Mouse (Mus musculus) c-Kit-positive CD71-negative TER-119-negative erythroid progenitor cells, embryonic 14.5 days (primary cell): ENCODE data around the gene Ulk4.

Experiments used
- DNase-seq: peaks from one replicate; pipeline ENCODE4 v3.0.0-alpha.2; 2013; ENCODE audit warnings: low read depth

Gene Ulk4

DNA sequence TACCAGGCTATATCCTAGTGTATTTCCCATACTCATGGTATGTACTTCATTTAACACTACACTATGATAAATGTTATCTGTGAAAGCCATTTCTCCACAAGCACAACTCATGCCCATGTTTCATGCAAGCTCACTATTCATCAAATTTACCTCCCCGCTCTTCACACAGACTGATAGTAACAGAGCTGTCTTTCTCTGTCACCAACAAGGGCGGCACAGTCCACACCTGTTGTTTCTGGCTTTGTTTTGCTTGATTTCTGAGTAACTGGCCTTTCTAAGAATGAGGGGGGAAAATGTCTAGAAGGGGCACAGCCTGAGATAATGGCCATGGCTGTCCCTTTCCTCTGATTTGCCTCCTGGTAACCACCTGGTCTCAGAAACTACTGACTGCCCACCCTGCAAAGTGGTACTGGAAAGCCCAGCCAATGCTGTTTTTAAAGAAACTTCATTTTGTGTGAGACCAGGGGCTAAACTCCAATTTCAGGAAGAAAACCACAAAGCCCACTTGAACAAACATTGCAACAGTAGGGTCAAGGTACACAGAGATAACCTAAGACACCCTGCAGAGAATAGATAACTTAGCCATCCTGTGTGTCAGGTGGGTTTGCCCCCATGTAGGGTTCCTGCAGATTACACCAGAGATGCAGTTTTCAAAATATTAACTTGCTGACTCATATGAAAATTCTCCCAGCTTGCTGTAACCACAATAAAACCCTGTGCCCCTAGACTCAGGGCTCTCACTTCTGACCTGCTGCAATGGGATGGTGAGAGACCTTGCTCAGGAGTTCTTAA is 258.3 kb downstream of the Ulk4 start:
- DNase-seq, result no peak

GRCm38 (mm10) chr9:121015810-121016502 is 261.0 kb downstream of the Ulk4 start:
- no peak for DNase-seq

GRCm38 (mm10) chr9:121011540-121011939 is 265.5 kb downstream of the Ulk4 start:
- DNase-seq, result no peak

GRCm38 (mm10) chr9:121010544-121010943 is 266.5 kb downstream of the Ulk4 start:
- DNase-seq, result no peak

DNA sequence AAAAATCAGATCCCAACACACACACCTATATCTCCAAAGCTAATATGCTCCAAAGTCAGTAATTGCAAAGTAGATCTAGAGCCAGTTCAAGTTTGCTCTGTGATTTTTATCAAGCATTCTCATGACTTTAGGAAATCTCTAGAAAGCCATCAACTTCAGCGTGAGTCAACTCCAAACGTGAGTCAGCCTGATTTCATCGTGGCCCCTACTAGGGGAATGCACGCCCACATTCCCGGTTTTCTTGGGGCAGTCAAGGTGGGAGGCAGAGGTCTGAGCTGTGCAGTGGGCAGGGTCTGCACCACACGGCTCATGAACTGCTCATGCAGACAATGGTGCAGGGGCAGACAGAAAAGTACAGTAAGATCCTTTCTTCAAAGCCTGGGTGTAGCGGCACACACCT is 271.0 kb downstream of the Ulk4 start:
- DNase-seq, result no peak

DNA sequence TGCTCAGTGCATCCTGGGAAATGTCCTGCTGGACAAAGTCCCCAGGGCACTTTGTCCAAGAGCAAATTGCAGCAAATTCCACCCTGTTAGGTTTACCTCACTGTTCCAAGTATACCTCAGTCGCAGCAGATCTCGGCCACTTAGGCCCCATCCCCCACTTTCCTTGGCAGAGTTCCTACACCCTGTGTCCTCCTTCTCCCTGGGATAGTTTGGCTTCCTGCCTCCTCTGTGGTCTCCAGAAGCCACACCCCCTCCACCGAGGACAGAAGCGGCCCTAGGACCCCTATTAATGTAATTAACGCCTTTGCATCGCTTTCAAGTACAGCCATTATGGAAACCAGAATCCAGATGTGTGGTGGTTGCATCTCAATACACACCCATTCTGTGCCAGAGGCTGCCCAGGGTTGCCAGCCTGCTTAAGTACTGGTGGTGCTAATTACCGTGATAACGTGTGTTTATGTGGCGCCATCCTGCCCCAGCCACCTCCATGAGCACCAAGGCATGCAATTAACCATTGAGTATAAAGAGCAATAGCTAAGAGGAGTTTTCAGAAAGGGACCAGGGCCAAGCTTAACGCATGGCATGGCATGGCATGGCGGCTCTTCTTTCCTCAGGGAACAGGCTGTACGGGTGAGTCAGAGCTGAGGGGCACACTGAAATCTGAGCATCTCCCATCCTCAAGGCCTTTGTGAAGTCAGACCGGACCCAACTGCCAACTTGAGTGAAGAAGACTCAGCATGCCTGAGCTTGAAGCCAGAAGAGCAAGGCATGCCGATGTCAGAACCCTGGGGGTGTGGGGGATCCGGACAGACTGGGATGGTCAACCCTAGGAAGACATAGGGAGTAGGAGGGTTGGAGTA is 275.1 kb downstream of the Ulk4 start:
- no peak for DNase-seq

GRCm38 (mm10) chr9:121000641-121001320 is 276.2 kb downstream of the Ulk4 start:
- no peak for DNase-seq

DNA sequence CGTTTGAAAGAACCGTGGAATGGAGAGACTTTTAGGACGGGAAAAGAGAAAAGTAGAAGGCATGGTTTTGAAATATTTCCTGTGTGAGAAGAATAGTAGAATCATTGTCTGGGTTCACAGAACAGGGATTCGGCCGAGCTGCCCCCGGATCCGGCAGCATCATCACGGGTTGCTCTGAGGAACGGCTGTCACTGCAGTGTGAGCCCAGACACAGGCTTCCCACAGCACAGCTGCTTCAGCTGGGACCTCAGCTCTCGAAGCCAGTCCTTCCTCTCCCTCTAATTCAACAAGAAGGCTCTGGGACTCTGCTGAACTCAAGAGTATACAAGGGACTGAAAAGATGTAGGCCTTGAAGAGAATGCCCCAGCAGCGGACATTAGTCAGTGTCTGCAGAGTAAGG is 278.3 kb downstream of the Ulk4 start:
- DNase-seq, result no peak

DNA sequence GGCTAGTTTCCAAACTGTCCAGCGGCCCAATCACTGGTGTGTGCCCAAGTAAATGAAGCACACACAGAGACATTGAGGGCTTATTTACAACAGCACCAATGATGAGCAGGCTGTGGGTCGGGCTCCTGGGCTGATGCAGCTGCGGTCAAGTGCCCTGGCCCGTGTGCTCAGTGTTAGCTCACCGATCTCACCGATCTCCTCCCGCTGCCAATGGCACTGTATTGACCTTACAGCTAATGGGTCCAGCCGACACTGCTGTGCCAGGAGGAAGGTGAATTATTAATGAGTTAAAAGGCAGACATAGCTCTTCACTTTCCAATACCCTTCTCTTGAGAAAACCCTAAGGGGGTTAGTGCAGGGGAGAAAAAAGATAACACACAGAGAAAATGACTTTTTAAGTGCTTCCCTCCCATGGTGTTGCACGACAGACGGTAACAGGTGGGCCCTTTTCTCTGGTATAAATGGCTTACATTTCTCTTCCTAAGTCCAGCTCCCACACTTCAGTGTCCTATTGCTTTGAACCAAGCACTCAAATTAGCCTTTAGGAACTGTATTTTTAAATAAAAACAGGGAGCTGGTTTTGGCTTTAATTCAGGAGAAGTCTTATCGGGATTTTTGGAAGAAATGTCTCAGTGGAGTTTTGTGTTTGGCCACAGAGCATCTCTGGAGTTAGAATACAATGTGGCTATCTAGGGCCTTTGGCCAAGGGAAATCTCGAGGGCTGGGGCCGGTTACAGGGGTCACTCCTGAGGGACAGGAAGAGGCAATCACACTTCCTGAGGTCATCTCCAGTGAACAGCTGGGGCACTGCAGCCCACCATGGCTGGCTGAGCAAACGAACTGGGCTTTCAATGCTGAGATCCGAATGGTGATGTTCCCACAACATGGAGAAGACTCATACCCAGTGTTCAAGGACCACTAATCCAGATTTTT is 282.5 kb downstream of the Ulk4 start:
- no peak for DNase-seq

DNA sequence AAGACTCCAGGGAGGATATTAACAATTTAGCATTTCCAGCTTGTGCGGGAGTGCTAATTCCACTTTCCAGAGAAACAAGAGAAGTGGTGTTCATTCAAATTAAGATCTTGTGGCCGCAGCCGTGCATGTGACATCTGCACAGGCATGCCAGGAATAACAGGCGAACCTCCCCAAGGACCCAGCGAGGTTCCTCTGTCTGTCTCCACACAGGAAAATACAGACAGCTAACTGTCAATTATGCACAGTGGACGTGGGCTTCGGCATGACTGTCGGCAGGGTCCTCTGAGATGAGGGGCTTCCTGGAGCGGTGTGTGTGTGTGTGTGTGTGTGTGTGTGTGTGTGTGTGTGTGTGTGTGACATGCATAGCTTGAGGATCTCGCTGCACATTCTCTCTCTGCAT is 284.0 kb downstream of the Ulk4 start:
- DNase-seq, result no peak

DNA sequence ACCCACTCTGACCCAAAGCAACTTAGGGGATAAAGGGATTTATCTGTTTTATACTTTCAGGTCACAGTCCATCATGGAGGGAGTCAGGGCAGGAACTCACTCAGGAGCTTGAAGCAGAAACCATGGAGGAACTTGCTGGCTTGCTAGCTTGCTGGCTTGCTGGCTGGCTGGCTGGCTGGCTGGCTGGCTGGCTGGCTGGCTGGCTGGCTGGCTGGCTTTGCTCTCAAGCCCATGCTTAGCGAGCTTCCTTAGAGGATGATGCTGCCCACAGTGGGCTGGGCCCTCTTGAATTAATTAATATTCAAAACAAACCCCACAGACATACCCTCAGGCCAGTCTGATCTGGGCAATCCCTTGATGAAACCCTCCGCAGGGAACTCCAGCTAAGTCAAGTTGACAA is 285.2 kb downstream of the Ulk4 start:
- no peak for DNase-seq

- DNase-seq, result no peak
These were observed 286.9 kb downstream of the Ulk4 start for GRCm38 (mm10) chr9:120989806-120990700.

- DNase-seq, result no peak
These were observed 288.9 kb downstream of the Ulk4 start for GRCm38 (mm10) chr9:120988088-120988487.

DNA sequence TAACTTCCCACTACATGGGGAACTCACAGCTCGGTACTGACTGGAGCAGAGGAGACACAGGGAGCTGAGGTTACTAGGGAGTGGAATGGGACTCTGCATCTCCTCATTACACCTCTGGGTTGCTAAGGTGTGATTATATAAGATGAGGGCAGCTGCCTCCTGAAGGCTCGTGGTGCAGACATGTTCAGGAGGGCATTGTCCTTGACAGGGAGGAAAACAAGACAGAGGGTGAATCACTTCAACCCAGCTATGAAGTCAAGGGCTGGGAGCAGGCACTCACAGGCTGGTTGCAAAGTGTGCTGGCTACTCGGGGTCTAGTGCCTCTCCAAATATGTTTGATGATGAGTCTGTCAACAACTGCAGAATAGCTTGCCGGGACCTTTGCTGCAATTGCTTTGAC is 290.0 kb downstream of the Ulk4 start:
- no peak for DNase-seq

DNA sequence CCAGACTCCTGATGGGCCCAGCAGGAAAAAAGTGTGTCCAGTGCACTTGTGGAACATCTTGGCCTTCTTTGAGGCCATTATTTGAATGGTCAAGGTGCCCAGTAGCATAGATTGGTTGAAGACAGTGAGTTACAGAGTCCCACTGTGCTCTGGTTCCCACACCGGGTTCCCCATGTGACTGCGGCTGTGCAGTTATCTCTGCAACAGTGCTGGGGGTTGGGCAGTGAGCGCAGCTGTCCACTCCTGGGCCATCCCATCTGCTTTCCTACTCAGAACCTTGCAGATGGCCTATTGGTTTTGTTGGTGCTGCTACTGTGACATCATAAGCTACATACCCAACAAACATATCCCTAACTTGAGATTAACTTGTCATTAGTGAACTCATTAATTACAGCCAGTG is 290.7 kb downstream of the Ulk4 start:
- no peak for DNase-seq

- DNase-seq, result no peak
These were observed 291.5 kb downstream of the Ulk4 start for GRCm38 (mm10) chr9:120985524-120985923.

DNA sequence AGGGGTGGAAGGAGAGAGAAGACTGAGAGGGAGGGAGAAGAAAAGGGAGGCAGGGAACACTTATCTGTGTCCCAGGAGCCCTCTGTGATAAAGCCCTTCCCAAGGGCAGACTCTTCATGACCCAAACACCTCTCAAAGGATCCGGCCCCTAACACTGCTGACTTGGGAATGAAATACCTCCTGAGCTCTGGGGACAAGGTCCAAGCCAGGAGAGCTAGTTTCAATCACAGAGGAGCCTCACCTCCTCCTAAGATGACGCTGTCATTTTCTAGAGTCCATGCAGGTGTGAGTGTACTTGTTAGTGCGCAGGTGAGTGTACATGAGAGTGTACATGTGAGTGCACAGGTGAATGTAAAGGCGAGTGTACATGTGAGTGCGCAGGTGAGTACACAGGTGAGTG is 292.0 kb downstream of the Ulk4 start:
- no peak for DNase-seq

DNA sequence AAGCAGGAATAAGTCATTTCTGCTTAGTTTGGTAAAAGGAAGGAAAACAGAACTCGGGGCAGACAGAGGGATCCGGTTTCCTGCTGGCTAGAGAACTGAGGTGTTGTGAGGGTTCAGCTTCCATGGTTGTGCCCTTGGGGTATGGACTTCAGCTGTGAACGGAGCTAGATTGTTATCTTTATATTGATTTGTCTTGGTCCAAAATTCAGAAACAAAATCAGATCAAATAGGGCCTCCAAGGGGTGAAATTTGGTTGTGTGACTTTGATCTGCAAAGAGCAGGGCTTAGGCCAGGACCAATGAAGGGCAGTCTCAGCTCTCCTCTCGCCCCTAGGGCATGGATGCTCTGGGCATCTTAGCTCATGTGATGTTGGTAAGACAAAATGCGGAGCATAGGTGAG is 292.5 kb downstream of the Ulk4 start:
- no peak for DNase-seq

- DNase-seq, result no peak
These were observed 293.1 kb downstream of the Ulk4 start for GRCm38 (mm10) chr9:120983849-120984248.

- no peak for DNase-seq
These were observed 295.2 kb downstream of the Ulk4 start for GRCm38 (mm10) chr9:120981777-120982176.
